Mouse (Mus musculus) adrenal gland (tissue): ENCODE results near the gene Spag7.

ENCODE experiments used
- intact Hi-C: fragments of 180-260 bp; cut with DNase I; formaldehyde crosslinking; loops from one replicate; pipeline ENCODE4 v1.15.1; 2025

The Spag7 gene

GRCm38 (mm10) chr11:70681897-70682581, 12.8 kb upstream of the Spag7 start:
- intact Hi-C loops, result loop anchor here (5.0 kb wide), 1 partner anchor 75 kb away; no protein-coding TSS in a partner anchor

- intact Hi-C loops, result loop anchor here (5.0 kb wide), 1 partner anchor 76 kb away; no protein-coding TSS in a partner anchor
Measured at GRCm38 (mm10) chr11:70681170-70681569, 12.0 kb upstream of the Spag7 start.

GRCm38 (mm10) chr11:70679894-70680293, 10.7 kb upstream of the Spag7 start:
- intact Hi-C loops, result loop anchor here (5.0 kb wide), 1 partner anchor 77 kb away; no protein-coding TSS in a partner anchor

- intact Hi-C loops, result no loop called here
Measured at GRCm38 (mm10) chr11:70679361-70679760, 10.1 kb upstream of the Spag7 start.

- intact Hi-C loops, result no loop called here
Measured at GRCm38 (mm10) chr11:70678576-70678975, 9.4 kb upstream of the Spag7 start.

- intact Hi-C loops, result no loop called here
Measured at GRCm38 (mm10) chr11:70678092-70678491, 8.9 kb upstream of the Spag7 start.

- intact Hi-C loops, result no loop called here
Measured at GRCm38 (mm10) chr11:70674501-70674900, 5.3 kb upstream of the Spag7 start.

- intact Hi-C loops, result no loop called here
Measured at GRCm38 (mm10) chr11:70674014-70674413, 4.8 kb upstream of the Spag7 start.

GRCm38 (mm10) chr11:70671333-70672047, 2.3 kb upstream of the Spag7 start:
- intact Hi-C loops, result no loop called here

GRCm38 (mm10) chr11:70670483-70670882, 1.3 kb upstream of the Spag7 start:
- intact Hi-C loops, result no loop called here

GRCm38 (mm10) chr11:70669582-70670345, 548 bp upstream of the Spag7 start:
- intact Hi-C loops, result loop anchor here (1.0 kb wide), 1 partner anchor 15 kb away; the partner anchor contains the start of gene Pfn1

- intact Hi-C loops, result no loop called here
Measured at GRCm38 (mm10) chr11:70668335-70668770, 863 bp downstream of the Spag7 start.

GRCm38 (mm10) chr11:70667271-70668150, 1.7 kb downstream of the Spag7 start:
- intact Hi-C loops, result no loop called here

- intact Hi-C loops, result no loop called here
Measured at GRCm38 (mm10) chr11:70666687-70667086, 2.5 kb downstream of the Spag7 start.

- intact Hi-C loops, result no loop called here
Measured at GRCm38 (mm10) chr11:70664741-70665140, 4.5 kb downstream of the Spag7 start.

- intact Hi-C loops, result no loop called here
Measured at GRCm38 (mm10) chr11:70663957-70664356, 5.3 kb downstream of the Spag7 start.

- intact Hi-C loops, result no loop called here
Measured at GRCm38 (mm10) chr11:70663101-70663500, 6.1 kb downstream of the Spag7 start.

GRCm38 (mm10) chr11:70660571-70660970, 8.6 kb downstream of the Spag7 start:
- intact Hi-C loops, result no loop called here

GRCm38 (mm10) chr11:70658942-70659341, 10.3 kb downstream of the Spag7 start:
- intact Hi-C loops, result no loop called here

GRCm38 (mm10) chr11:70658521-70658920, 10.7 kb downstream of the Spag7 start:
- intact Hi-C loops, result no loop called here

- intact Hi-C loops, result no loop called here
Measured at GRCm38 (mm10) chr11:70657991-70658390, 11.2 kb downstream of the Spag7 start.
